Mouse (Mus musculus) heart, embryonic 14.5 days (tissue): ENCODE measurements around the gene Nf1. TPM values are rescaled to one million over a fixed set of nuclear protein-coding genes. Genes with fewer than 3 reads are reported as not detected.

Experiments used
- ATAC-seq: fragments of 200-750 bp; cut with Nextera tagmentation; 2 replicates; pipeline ENCODE4 v1.8.0; 2017; ENCODE audit warnings: low read depth, moderate TSS enrichment; ENCODE audit not compliant: insufficient number of reproducible peaks, insufficient read depth, low FRiP score
- H3K27ac ChIP-seq, 2 experiments: fragments of 200-500 bp in 1 of 2; fragments of 300-500 bp in 1 of 2; sonication (generic) in 1 of 2; replicated peaks in 1 of 2; 2 replicates each; pipeline ENCODE4 v1.5.1; 2012 to 2014; ENCODE audit warnings: low read depth in 2 of 2, low read length in 2 of 2, control low read depth in 1 of 2, mild to moderate bottlenecking in 1 of 2, mixed read lengths in 1 of 2; ENCODE audit not compliant: control insufficient read depth in 1 of 2, insufficient read depth in 1 of 2
- H3K27me3 ChIP-seq: fragments of 300-500 bp; sonication (generic); 2 replicates; pipeline ENCODE4 v1.6.1; 2014; ENCODE audit warnings: mild to moderate bottlenecking, low read length, control low read depth; ENCODE audit not compliant: control insufficient read depth, insufficient read depth
- H3K36me3 ChIP-seq: fragments of 300-500 bp; sonication (generic); 2 replicates; pipeline ENCODE4 v1.6.1; 2014; ENCODE audit warnings: mild to moderate bottlenecking, control low read depth, low read length, mixed read lengths; ENCODE audit not compliant: control insufficient read depth, insufficient read depth
- H3K4me1 ChIP-seq, 2 experiments: fragments of 200-500 bp in 1 of 2; fragments of 300-500 bp in 1 of 2; sonication (generic) in 1 of 2; 2 replicates each; pipeline ENCODE4 v1.6.1; 2012 to 2014; ENCODE audit warnings: low read length in 2 of 2, control low read depth in 1 of 2, mixed read lengths in 1 of 2; ENCODE audit not compliant: control insufficient read depth in 2 of 2, insufficient read depth in 2 of 2
- H3K4me2 ChIP-seq: fragments of 300-500 bp; sonication (generic); 2 replicates; pipeline ENCODE4 v1.6.1; 2014; ENCODE audit warnings: mild to moderate bottlenecking, low read length
- H3K4me3 ChIP-seq, 2 experiments: fragments of 200-500 bp in 1 of 2; fragments of 300-500 bp in 1 of 2; sonication (generic) in 1 of 2; 2 replicates each; pipeline ENCODE4 v1.5.1; 2012 to 2014; ENCODE audit warnings: low read length in 2 of 2, mild to moderate bottlenecking in 2 of 2, control low read depth in 1 of 2, low read depth in 1 of 2, moderate library complexity in 1 of 2; ENCODE audit not compliant: control insufficient read depth in 1 of 2, insufficient read depth in 1 of 2
- H3K9ac ChIP-seq: fragments of 300-500 bp; sonication (generic); 2 replicates; pipeline ENCODE4 v1.6.1; 2014; ENCODE audit warnings: mild to moderate bottlenecking, low read length
- H3K9me3 ChIP-seq: fragments of 300-500 bp; sonication (generic); 2 replicates; pipeline ENCODE4 v1.6.1; 2016; ENCODE audit warnings: low read length, control low read depth; ENCODE audit not compliant: control insufficient read depth
- WGBS: fragments of 180-500 bp; shearing (Covaris S2); extraction: QIAGEN DNeasy Blood & Tissue Kit; methylation state at CpG from one replicate; pipeline ENCODE4 v1.1.7; 2014; 5-methylcytosine and 5-hydroxymethylcytosine counted together
- polyA plus RNA-seq: library from polyadenylated mRNA; unstranded; fragments of >200 nt; fragmentation: Nextera tagmentation; extraction: Ambion mirVana; gene quantifications from 2 replicates; pipeline ENCODE4 v1.2.1, GENCODE M21; 2014

Nf1 gene
- polyA plus RNA-seq, 1 experiment from 2014 or later: 7.7 TPM

DNA sequence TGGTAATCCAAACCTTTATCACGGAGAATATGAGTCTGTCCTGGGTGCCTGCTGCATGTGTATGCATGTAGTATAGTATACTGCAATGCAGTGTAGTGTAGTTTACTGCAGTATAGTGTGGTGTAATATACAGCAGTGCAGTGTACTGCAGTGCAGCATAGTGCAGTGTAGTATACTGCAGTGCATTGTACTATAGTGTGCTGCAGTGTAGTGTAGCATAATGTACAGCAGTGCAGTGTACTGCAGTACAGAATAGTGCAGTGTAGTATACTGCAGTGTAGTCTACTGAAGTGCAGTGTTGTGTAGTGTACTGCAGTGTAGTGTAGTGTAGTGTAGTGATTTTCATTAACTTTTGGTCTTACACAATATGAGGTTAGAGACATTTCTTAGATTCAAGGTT, 17.9 kb downstream of the Nf1 start:
- H3K4me2 ChIP-seq: no peak overlapping the region
- H3K9me3 ChIP-seq: no peaks in the 10 kb centered on the region
- no peaks in the 10 kb centered on the region for H3K36me3 ChIP-seq
- WGBS: 95% methylated on average over 1 of the region's 1 CpGs
- no peak overlapping the region for H3K27ac ChIP-seq
- no peak overlapping the region for H3K9ac ChIP-seq
- no peak overlapping the region for H3K4me3 ChIP-seq
- no peaks in the 10 kb centered on the region for H3K27me3 ChIP-seq
- H3K4me1 ChIP-seq: peaks cover 0 to 13% of the 10 kb centered on the region in 2 experiments; a peak in 2 of 4 replicates
- no peak for ATAC-seq

DNA sequence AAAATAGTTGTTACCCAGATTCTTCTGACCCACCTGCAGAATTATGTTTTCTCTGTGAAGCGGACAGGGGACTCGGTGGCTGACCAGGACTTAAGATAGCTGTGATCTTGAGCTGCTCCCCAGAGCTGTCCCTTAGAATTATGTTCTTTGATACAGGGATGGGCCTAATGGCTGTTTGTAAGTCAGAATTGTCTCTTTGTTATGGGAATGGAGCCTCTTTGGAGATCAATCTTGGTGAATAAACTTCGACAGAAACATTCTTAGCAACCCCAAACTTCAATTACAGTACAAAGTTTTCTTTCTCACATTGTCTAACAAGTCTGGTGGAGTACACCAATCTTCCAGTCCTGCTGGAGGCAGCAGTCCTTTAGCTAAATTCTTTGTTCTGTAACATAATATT, 25.5 kb downstream of the Nf1 start:
- no peaks in the 10 kb centered on the region for H3K36me3 ChIP-seq
- 86% methylated on average over 3 of the region's 3 CpGs for WGBS
- ATAC-seq: no peak
- peak overlapping the region in 1 of 2 experiments; percentile 52; a peak in 1 of 4 replicates for H3K27ac ChIP-seq
- no peaks in the 10 kb centered on the region for H3K27me3 ChIP-seq
- no peak overlapping the region for H3K4me2 ChIP-seq
- H3K9ac ChIP-seq: no peak overlapping the region
- no peak overlapping the region for H3K4me3 ChIP-seq
- H3K4me1 ChIP-seq: peaks cover 8 to 41% of the 10 kb centered on the region in 2 experiments
- H3K9me3 ChIP-seq: 0 out of 2 replicates have a peak, but pooled peaks cover 2% of the 10 kb centered on the region

DNA sequence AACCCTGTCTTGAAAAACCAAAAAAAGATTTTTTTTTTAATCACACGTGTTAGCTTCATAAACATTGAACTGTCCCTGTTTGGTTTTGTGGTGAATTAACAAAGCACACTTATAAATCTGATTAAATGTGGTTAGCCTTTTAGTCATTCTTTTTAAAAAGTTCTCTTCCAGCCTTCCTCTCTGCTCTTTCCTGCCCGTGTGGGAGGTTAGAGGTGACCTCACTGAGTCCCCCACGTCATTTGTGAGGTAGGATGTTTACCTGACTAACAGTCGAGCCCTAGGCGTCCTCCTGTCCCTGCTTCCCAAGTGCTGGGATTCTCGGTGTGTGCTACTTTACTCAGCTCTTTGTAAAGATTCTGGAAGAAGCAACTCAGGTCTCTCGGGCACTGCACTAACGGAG, 26.8 kb downstream of the Nf1 start:
- WGBS: 47% methylated on average over 8 of the region's 8 CpGs
- H3K9me3 ChIP-seq: 0 out of 2 replicates have a peak, but pooled peaks cover 2% of the 10 kb centered on the region
- no peaks in the 10 kb centered on the region for H3K36me3 ChIP-seq
- H3K27ac ChIP-seq: 0 out of 4 replicates have a peak overlapping the region, but pooled peaks of 1 of the 2 experiments have one; percentile 21
- H3K4me1 ChIP-seq: peaks cover 8 to 41% of the 10 kb centered on the region in 2 experiments
- ATAC-seq: no peak
- no peak overlapping the region for H3K4me2 ChIP-seq
- no peak overlapping the region for H3K9ac ChIP-seq
- no peak overlapping the region for H3K4me3 ChIP-seq
- no peaks in the 10 kb centered on the region for H3K27me3 ChIP-seq

DNA sequence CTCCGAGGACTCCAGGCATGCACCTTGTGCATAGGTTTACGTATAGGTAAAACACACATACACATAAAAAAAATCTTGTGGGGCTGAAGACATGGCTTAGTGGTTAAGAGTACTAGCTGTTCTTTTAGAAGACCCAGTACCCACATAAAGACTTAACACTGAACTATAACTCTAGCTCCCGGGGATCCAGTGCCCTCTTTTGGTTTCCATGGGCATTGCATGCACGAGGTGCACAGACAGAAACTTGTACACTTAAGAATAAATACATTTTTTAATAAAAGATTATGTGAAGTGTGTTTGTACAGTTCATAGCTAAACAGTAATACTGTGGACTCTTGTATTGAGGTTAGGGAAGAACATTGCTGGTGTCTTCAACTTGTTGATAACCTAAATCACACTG, 33.5 kb downstream of the Nf1 start:
- Histone ChIP-seq H3K4me2 (no peak overlapping the region), H3K27me3 (no peaks in the 10 kb centered on the region), H3K9me3 (no peaks in the 10 kb centered on the region), H3K4me3 (no peak overlapping the region), H3K9ac (no peak overlapping the region), H3K36me3 (no peaks in the 10 kb centered on the region), H3K27ac (no peak overlapping the region), H3K4me1 (peaks cover 0 to 4% of the 10 kb centered on the region in 2 experiments; a peak in 1 of 4 replicates)
- WGBS: 88% methylated on average over 4 of the region's 4 CpGs
- no peak for ATAC-seq

DNA sequence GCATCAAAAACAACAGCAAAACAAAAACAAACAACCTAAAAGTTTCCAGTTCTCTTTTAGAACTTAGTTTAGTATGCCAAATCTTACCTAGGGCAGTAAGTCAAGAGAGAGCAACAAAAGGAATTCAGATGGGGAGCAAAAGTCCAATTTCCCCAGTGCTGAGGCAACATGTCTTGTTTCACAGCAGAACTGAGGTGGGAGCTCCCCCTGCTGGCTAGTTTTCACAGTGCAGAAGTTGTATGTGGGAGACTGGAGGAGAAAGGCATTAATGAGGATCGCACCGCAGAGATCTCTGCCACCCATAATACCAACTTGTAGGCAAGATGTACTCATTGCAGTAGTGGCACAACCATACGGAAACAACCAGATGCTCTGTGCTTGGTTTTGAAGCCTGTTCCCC, 58.8 kb downstream of the Nf1 start:
- Histone ChIP-seq H3K9ac (no peak overlapping the region), H3K4me2 (no peak overlapping the region), H3K27ac (no peak overlapping the region), H3K4me1 (no peaks in the 10 kb centered on the region), H3K36me3 (peaks cover 48% of the 10 kb centered on the region), H3K9me3 (no peaks in the 10 kb centered on the region), H3K4me3 (no peak overlapping the region), H3K27me3 (no peaks in the 10 kb centered on the region)
- 56% methylated on average over 3 of the region's 3 CpGs for WGBS
- ATAC-seq: no peak

DNA sequence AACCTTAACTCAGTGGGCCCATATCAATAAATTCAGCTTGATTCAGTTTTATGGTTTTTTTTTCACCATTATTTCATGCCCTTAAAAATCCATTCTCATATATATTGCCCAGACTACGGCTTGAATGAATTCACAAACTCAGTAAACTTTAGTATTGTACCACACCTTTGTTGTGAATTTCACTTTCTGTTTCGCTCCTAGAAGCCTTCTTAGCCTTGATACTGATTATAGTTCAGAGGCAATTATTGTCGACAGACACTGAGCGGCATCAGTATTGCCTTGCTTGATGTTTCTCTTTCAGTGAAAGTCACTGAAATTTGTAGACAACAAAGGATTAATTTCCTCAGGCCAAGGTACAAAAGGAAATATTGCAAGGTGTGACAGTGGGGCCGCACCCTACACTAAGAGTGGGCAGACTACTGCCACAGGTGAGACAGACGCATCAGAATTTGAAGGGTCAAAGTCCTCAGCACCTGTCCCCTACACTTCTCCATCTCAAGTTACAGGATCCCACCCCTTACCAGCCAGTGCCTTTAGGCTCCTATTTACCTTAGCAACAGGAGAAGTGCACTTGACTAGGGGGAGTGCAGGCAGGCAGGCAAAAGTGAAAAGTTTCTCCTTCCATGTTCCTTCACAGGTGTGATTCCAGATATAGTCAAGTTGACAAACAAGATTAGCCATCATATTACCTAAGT, 64.3 kb downstream of the Nf1 start:
- no peak overlapping the region for H3K4me2 ChIP-seq
- H3K27ac ChIP-seq: no peak overlapping the region
- 94% methylated on average over 6 of the region's 6 CpGs for WGBS
- ATAC-seq: no peak
- H3K36me3 ChIP-seq: peaks cover 26% of the 10 kb centered on the region
- H3K4me3 ChIP-seq: no peak overlapping the region
- H3K9ac ChIP-seq: no peak overlapping the region
- peaks cover 0 to 6% of the 10 kb centered on the region in 2 experiments; a peak in 1 of 4 replicates for H3K4me1 ChIP-seq
- H3K27me3 ChIP-seq: no peaks in the 10 kb centered on the region
- H3K9me3 ChIP-seq: no peaks in the 10 kb centered on the region

DNA sequence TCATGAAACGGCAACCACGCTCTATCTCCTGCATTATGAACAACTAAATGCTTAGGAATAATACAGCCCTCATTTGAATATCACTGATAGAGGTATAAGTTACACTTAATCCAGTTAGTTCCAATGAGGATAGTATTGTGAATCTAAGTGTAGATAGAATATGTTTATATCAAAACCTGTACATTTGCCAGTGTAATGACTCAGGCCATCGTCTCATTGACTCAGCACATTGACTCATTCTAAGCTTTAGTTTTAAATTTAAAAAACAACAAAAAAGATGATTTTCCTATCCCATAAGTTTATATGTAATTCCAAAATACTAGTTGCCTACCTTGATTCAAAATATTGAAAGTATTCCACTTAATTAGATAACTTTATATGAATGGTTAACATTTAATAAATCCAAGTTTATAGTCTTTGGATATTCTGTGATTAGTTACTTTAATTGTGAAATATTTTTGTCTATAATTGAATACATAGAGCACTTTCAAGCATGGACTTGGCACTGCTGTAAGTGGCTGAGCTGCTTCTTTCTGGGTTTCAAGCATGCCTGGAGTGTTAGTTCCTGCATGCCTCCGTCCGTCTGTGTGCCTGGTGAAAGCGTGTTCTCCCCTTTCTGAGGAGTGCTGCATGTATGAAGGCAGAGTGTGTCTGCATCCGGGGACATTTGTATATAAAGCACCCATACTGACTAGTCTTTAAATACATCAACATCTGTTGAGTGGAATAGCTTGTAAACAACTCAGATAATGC, 74.4 kb downstream of the Nf1 start:
- Histone ChIP-seq H3K9me3 (no peaks in the 10 kb centered on the region), H3K4me2 (no peak overlapping the region), H3K4me3 (no peak overlapping the region), H3K27ac (no peak overlapping the region), H3K9ac (no peak overlapping the region), H3K4me1 (peaks cover 0 to 2% of the 10 kb centered on the region in 2 experiments; a peak in 1 of 4 replicates), H3K27me3 (no peaks in the 10 kb centered on the region), H3K36me3 (peaks cover 50% of the 10 kb centered on the region)
- 93% methylated on average over 7 of the region's 7 CpGs for WGBS
- no peak for ATAC-seq
